Mouse (Mus musculus) neural tube, embryonic 13.5 days (tissue): ENCODE results near the gene Bdh2. TPM values are rescaled to one million over a fixed set of nuclear protein-coding genes. Genes with fewer than 3 reads are reported as not detected.

Experiments used
- ATAC-seq: fragments of 200-750 bp; cut with Nextera tagmentation; 2 replicates; pipeline ENCODE4 v1.8.0; 2017; ENCODE audit warnings: low read depth, mild to moderate bottlenecking, moderate TSS enrichment, moderate library complexity
- H3K27ac ChIP-seq: fragments of 300-500 bp; sonication (generic); replicated peaks from 2 replicates; pipeline ENCODE4 v1.5.1; 2015; ENCODE audit warnings: moderate library complexity, mild to moderate bottlenecking, inconsistent platforms
- H3K27me3 ChIP-seq: fragments of 300-500 bp; sonication (generic); 2 replicates; pipeline ENCODE4 v1.6.1; 2015; ENCODE audit warnings: mild to moderate bottlenecking, inconsistent platforms
- H3K36me3 ChIP-seq: fragments of 300-500 bp; sonication (generic); 2 replicates; pipeline ENCODE4 v1.6.1; 2015; ENCODE audit warnings: mild to moderate bottlenecking, inconsistent platforms
- H3K4me1 ChIP-seq: fragments of 300-500 bp; sonication (generic); replicated peaks from 2 replicates; pipeline ENCODE4 v1.6.1; 2015; ENCODE audit warnings: inconsistent platforms
- H3K4me2 ChIP-seq: fragments of 300-500 bp; sonication (generic); 2 replicates; pipeline ENCODE4 v1.6.1; 2015; ENCODE audit warnings: inconsistent platforms, mild to moderate bottlenecking, moderate library complexity
- H3K4me3 ChIP-seq: fragments of 300-500 bp; sonication (generic); 2 replicates; pipeline ENCODE4 v1.5.1; 2015; ENCODE audit warnings: mild to moderate bottlenecking, inconsistent platforms
- H3K9ac ChIP-seq: fragments of 300-500 bp; sonication (generic); 2 replicates; pipeline ENCODE4 v1.6.1; 2015; ENCODE audit warnings: moderate library complexity, mild to moderate bottlenecking, inconsistent platforms
- H3K9me3 ChIP-seq: fragments of 300-500 bp; sonication (generic); 2 replicates; pipeline ENCODE4 v1.6.1; 2016; ENCODE audit warnings: inconsistent platforms
- WGBS: fragments of 180-500 bp; shearing (Covaris S2); methylation state at CpG from one replicate; pipeline ENCODE4 v1.1.7; 2015; 5-methylcytosine and 5-hydroxymethylcytosine counted together
- polyA plus RNA-seq: library from polyadenylated mRNA; unstranded; fragments of >200 nt; fragmentation: Nextera tagmentation; extraction: Ambion mirVana; gene quantifications from 2 replicates; pipeline ENCODE4 v1.2.1, GENCODE M21; 2015

Bdh2 gene
- polyA plus RNA-seq, 1 experiment from 2014 or later = 3.5 TPM

DNA sequence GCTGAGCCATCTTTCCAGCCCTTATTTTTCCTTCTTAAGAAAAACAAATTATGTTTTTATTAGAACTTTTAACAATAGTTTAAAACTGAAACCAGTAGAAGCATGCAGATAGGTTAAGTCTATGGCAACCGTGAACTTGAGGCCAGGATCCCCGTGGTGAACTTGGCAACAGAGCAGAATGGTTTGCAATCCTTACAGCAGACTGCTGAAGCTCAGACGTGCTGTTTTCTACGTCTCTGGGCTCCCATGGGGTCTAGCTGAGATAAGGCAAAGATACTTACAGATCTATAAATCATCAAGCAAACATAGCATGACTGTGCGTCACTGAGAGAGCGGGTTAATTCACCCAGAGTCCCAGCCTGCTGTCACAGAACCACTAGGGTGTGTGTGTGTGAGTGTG is 19.1 kb downstream of the Bdh2 start:
- H3K27ac ChIP-seq = no peak overlapping the region

DNA sequence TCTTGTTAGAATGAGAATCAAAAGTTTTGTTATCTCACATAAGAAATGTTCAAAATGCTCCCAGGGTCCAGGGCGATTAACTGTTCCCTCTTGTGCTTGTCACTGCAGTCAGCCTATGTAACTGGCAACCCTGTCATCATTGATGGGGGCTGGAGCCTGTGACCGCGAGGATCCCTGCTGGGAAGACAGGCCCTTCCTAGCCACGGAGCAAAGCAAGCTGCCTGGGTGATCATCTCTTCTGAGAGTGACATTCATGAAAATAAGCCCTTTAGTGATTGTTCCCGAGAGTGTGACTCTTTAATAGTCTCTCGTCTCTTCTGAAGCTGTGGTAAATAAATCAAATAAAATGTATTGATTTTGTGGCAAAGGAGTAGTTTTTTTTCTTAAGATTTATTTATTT is 23.0 kb downstream of the Bdh2 start:
- H3K36me3 ChIP-seq = no peaks in the 10 kb centered on the region
- no peak overlapping the region for H3K4me3 ChIP-seq
- peaks cover 5% of the 10 kb centered on the region; the same call in 1 of the 2 replicates for H3K27me3 ChIP-seq
- ATAC-seq = no peak
- no peak overlapping the region for H3K27ac ChIP-seq
- H3K9ac ChIP-seq = no peak overlapping the region
- H3K4me1 ChIP-seq = peaks cover 14% of the 10 kb centered on the region; the same call in 1 of the 2 replicates
- no peak overlapping the region for H3K4me2 ChIP-seq
- WGBS = 11% methylated on average over 6 of the region's 6 CpGs
- no peaks in the 10 kb centered on the region for H3K9me3 ChIP-seq

More for the DNA sequence above, 19.1 kb downstream of the Bdh2 start:
- Histone ChIP-seq H3K27me3 (no peaks in the 10 kb centered on the region), H3K4me2 (no peak overlapping the region), H3K4me1 (peaks cover 3% of the 10 kb centered on the region; the same call in 1 of the 2 replicates), H3K9me3 (no peaks in the 10 kb centered on the region), H3K9ac (no peak overlapping the region), H3K36me3 (no peaks in the 10 kb centered on the region), H3K4me3 (no peak overlapping the region)
- no peak for ATAC-seq
- 46% methylated on average over 6 of the region's 6 CpGs for WGBS

DNA sequence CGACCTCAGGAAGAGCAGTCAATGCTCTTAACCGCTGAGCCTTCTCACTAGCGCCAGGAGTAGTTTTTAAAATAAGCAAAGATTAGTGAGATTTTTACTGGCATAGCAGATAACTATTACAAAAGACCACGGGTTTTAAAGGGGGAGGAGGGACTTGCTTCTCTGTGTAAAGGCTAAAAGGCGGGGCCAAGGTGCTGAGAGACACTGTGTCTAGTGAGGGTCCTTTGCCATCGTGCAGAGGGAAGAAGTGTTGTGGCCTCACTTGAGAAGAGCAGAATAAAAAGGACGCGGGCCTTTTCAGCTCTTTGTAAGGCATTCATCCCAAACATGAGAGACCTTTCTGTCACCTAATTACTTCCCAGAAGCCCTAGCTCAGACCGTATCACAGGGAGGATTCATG is 23.5 kb downstream of the Bdh2 start:
- no peaks in the 10 kb centered on the region for H3K36me3 ChIP-seq
- 15% methylated on average over 9 of the region's 9 CpGs for WGBS
- no peak overlapping the region for H3K9ac ChIP-seq
- H3K4me1 ChIP-seq = peaks cover 14% of the 10 kb centered on the region; the same call in 1 of the 2 replicates
- no peaks in the 10 kb centered on the region for H3K9me3 ChIP-seq
- peaks cover 5% of the 10 kb centered on the region; the same call in 1 of the 2 replicates for H3K27me3 ChIP-seq
- H3K27ac ChIP-seq = no peak overlapping the region
- no peak overlapping the region for H3K4me2 ChIP-seq
- ATAC-seq = no peak
- no peak overlapping the region for H3K4me3 ChIP-seq

DNA sequence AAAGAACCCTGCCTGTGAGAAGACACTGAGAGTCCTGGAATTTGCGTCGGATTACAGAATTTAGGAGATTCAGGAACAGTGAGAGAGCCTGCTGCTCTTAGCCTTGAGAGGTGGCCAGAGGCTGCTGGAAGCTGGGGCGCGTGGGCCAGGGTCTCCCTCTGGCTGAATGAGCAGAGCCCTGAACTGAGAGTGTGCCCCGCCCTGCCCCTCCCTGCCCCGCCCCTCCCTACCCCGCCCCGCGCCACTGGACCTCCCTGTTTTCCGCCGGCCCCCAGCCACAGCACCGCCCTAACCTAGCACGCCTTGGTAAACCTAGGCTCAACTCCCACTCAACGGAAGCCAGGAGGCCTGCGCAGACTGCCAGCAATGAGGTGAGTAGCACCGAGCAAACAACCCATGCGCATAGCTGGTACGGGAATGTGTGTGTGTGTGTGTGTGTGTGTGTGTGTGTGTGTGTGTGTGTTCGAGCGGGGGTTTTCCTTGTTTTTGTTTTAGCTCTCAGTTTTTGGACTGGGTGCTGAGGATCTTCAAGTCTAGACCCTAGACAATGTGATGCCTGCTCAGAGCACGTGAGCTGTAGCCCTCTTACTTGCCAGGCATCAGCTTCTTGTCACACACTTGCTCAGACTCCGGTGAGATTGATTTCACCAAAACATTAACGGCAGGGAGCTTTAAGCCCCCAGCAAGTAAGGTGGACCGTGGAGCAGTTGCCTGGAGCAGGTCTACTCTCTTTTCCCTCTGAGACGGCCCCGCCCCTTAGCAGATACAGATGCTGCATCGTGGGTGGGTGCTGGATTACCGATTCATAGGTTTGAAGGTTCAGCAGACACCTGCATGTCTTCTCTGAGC is 26.6 kb downstream of the Bdh2 start, which contains the start of gene Slc9b2:
Gene Slc9b2 (plus strand): TSS at position 290 of the 849 bp plus-strand sequence.
- H3K27me3 ChIP-seq = peaks cover 5% of the 10 kb centered on the region; the same call in 1 of the 2 replicates
- WGBS = 11% methylated on average over 28 of the region's 28 CpGs
- peak within 1 kb of the TSS; percentile 60 for H3K9ac ChIP-seq
- peak within 1 kb of the TSS; percentile 33 for H3K4me3 ChIP-seq
- peaks cover 14% of the 10 kb centered on the region; the same call in 1 of the 2 replicates for H3K4me1 ChIP-seq
- H3K4me2 ChIP-seq = peak within 1 kb of the TSS; percentile 63
- H3K36me3 ChIP-seq = no peaks in the 10 kb centered on the region
- peak; percentile 84 for ATAC-seq
- H3K9me3 ChIP-seq = no peaks in the 10 kb centered on the region
- H3K27ac ChIP-seq = no peak within 1 kb of the TSS

DNA sequence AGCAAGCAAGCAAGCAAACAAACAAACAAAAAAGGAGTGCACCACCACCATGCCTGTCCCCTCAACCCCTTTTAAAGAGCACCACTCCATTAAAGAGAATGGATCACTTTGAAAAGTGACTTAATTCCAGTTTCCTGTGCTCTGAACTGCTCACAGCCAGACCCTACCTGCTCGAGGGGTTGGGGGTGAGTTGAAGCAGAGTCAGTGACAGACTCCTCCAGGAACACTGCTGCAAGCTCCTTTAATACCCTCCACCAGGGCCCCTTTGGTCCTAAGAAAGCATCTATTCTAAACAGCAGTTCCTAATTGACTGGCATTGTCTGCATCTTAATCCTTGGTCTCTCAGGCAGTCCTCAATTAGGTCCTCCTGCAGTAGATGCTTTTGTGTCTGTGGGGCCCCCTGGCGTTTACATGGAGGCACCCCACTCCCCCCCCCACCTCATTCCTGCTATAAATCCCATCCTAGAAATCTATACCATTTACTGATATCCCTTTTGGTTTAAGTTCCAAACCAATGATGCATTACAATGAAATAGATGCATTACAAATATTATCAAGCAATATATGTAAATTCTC is 32.0 kb downstream of the Bdh2 start:
- ATAC-seq = no peak
- Histone ChIP-seq H3K36me3 (no peaks in the 10 kb centered on the region), H3K4me2 (no peak overlapping the region), H3K9me3 (no peaks in the 10 kb centered on the region), H3K9ac (no peak overlapping the region), H3K27ac (no peak overlapping the region), H3K4me3 (no peak overlapping the region), H3K4me1 (0 out of 2 replicates have a peak, but pooled peaks cover 2% of the 10 kb centered on the region), H3K27me3 (no peaks in the 10 kb centered on the region)
- 26% methylated on average over 2 of the region's 2 CpGs for WGBS

DNA sequence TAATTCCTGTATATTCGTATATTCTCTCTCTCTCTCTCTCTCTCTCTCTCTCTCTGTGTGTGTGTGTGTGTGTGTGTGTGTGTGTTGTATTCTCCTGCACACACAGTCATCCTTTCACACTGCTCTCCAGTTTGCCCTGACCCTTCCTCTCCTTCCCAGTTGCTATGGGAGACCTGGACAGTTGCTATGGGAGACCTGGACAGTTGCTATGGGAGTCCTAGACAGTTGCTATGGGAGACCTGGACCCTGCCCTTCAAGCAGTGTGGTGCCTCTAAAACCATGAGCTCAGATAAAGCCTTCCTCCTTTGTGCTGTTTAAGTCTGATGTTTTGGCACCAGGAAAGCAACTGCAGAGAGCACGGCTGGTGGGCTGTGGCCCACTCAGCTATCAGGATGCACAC is 32.7 kb downstream of the Bdh2 start:
- no peaks in the 10 kb centered on the region for H3K4me1 ChIP-seq
- ATAC-seq = no peak
- H3K36me3 ChIP-seq = no peaks in the 10 kb centered on the region
- 49% methylated on average over 2 of the region's 2 CpGs for WGBS
- no peak overlapping the region for H3K27ac ChIP-seq
- no peak overlapping the region for H3K9ac ChIP-seq
- no peaks in the 10 kb centered on the region for H3K27me3 ChIP-seq
- no peaks in the 10 kb centered on the region for H3K9me3 ChIP-seq
- H3K4me3 ChIP-seq = no peak overlapping the region
- H3K4me2 ChIP-seq = no peak overlapping the region

DNA sequence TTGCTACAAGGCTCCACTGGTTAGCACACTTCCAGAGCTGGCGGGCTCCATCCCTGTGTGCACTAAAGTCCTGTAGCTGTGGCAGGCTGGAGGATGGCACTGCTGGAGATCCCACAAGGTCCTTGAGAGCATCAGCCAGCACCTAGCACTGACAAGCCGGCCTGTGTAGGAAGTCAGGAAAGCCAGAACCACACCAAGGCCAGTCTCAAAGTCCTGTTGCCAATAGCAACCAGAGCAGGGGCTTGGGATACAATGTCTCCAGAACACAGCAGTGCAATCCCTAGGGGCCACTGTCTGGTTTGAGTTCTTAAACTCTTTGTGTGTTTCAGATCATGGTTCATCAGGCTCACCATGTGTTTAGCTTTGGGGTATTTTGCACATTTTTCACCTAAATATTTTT is 33.8 kb downstream of the Bdh2 start:
- no peak for ATAC-seq
- no peaks in the 10 kb centered on the region for H3K27me3 ChIP-seq
- WGBS = 71% methylated on average over 2 of the region's 2 CpGs

DNA sequence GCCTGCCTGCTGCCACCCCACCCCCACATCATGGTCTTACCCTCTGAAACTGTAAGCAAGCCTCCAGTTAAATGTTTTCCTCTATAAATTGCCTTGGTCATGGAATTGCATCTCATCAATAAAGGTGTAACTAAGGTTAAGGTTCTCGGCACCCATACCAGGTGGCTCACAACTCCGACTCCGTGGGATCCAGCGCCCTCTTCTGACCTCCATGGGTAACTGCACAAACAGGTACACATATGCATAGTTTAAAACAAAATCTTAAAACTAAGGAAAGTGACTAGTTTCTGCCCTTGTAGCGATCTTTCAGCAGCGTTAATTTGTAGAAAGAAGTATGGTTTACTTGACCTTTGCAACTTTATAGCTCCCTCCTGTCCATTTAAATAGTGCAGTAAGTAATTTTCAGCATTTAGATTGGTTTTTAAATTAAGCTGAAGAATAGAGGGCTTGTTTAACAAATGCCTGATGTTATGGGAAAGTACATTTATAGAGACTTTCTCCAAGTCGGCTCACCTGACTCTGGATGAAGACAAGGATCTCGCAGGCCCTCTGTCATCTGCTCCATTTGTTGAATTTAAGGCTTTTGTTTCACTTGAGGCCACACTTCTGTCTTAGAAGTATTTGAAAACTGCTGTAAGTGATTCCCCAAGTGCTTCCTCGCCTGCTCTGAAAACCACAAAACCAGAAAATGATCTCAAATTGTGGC is 34.9 kb downstream of the Bdh2 start:
- no peaks in the 10 kb centered on the region for H3K27me3 ChIP-seq
- no peak overlapping the region for H3K27ac ChIP-seq
- H3K9ac ChIP-seq = no peak overlapping the region
- no peaks in the 10 kb centered on the region for H3K36me3 ChIP-seq
- ATAC-seq = no peak
- no peaks in the 10 kb centered on the region for H3K9me3 ChIP-seq
- 88% methylated on average over 9 of the region's 9 CpGs for WGBS
- H3K4me1 ChIP-seq = no peaks in the 10 kb centered on the region
- no peak overlapping the region for H3K4me3 ChIP-seq
- H3K4me2 ChIP-seq = no peak overlapping the region

More for the DNA sequence above, 33.8 kb downstream of the Bdh2 start:
- H3K4me2 ChIP-seq = no peak overlapping the region
- H3K9me3 ChIP-seq = no peaks in the 10 kb centered on the region
- H3K9ac ChIP-seq = no peak overlapping the region
- no peaks in the 10 kb centered on the region for H3K36me3 ChIP-seq
- H3K4me3 ChIP-seq = no peak overlapping the region
- no peak overlapping the region for H3K27ac ChIP-seq
- no peaks in the 10 kb centered on the region for H3K4me1 ChIP-seq

DNA sequence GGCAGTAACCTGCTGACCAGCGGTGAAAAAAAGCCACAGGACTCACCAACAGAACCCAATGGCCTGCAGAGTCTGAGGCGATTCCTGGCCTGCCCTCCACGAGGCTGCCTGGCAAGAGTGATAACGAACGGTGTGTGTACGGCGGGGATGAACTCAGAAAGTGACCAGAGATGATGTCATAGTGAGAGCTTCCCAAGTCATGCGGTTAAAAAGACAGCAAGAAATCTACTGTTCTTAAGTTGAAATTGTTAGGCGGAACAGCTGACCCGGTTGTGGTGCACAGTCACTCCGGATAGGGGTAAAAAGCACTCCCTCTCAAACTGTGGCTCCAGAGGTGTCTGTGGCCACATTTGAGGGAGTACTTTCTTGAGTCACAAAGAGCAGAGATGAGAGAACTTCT is 37.3 kb downstream of the Bdh2 start:
- H3K4me1 ChIP-seq = no peaks in the 10 kb centered on the region
- no peaks in the 10 kb centered on the region for H3K9me3 ChIP-seq
- no peak overlapping the region for H3K27ac ChIP-seq
- 82% methylated on average over 11 of the region's 11 CpGs for WGBS
- ATAC-seq = no peak
- H3K9ac ChIP-seq = no peak overlapping the region
- no peaks in the 10 kb centered on the region for H3K27me3 ChIP-seq
- H3K4me2 ChIP-seq = no peak overlapping the region
- no peaks in the 10 kb centered on the region for H3K36me3 ChIP-seq
- H3K4me3 ChIP-seq = no peak overlapping the region

DNA sequence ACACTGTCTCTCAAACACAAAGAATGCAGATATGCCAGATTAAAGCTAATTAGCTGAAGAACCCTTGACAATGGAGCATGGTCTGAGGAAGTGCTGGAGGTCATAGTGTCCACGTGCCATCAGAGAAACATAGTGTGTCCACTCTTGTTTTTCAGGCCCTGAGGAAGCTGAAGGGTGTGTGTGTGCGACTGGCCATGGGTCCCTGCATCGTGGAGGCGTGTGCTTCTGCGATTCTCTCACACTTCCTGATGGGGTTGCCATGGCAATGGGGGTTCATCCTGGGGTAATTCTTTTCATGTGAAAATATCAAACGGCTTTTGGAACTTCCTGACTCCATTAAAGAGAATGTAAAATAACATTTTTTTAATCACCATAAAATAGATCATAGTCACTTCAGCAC is 43.3 kb downstream of the Bdh2 start:
- no peak overlapping the region for H3K4me3 ChIP-seq
- WGBS = 17% methylated on average over 6 of the region's 6 CpGs
- no peak for ATAC-seq
- H3K27ac ChIP-seq = no peak overlapping the region
- H3K4me2 ChIP-seq = no peak overlapping the region
- H3K36me3 ChIP-seq = no peaks in the 10 kb centered on the region
- H3K4me1 ChIP-seq = peaks cover 4% of the 10 kb centered on the region; the same call in 1 of the 2 replicates
- no peaks in the 10 kb centered on the region for H3K27me3 ChIP-seq
- no peak overlapping the region for H3K9ac ChIP-seq
- no peaks in the 10 kb centered on the region for H3K9me3 ChIP-seq

DNA sequence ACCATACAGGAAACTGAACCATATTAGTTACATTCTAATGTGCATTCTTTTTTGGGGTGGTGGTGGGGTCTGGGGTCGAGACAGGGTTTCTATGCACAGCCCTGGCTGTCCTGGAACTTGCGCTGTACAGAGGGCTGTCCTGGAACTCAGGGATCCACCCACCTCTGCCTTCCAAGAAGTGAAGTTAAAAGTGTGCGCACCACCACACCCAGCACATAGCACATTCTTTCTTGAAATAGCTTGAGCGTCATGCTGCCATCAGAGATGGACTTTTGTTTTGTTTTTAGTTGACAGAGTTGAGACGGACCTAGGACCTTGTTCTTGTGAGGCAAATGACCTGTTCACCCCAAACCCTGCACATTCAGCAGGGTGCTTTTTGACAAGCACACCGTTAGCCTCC is 46.2 kb downstream of the Bdh2 start:
- H3K9ac ChIP-seq = no peak overlapping the region
- no peaks in the 10 kb centered on the region for H3K36me3 ChIP-seq
- H3K4me1 ChIP-seq = peaks cover 4% of the 10 kb centered on the region; the same call in 1 of the 2 replicates
- H3K27ac ChIP-seq = no peak overlapping the region
- 75% methylated on average over 6 of the region's 6 CpGs for WGBS
- no peak overlapping the region for H3K4me2 ChIP-seq
- H3K27me3 ChIP-seq = no peaks in the 10 kb centered on the region
- H3K9me3 ChIP-seq = no peaks in the 10 kb centered on the region
- no peak overlapping the region for H3K4me3 ChIP-seq
- no peak for ATAC-seq

DNA sequence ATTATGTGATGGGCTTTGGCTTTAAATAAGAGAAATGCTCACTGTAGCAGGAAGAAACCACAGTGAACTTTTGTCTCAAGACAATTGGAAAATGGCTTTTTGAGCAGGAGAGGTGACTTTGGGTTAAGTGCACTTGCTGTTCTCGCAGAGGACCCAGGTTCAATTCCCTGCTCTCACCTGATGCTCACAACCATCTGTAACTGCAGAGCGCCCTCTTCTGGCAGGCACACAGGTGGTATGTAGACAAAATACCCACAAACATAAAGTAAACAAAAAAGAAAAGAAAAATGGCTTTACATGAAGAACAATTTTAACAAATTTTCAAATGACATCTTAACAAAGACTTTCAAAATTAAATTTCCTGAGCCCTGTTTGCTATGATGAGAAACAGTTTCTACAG is 46.6 kb downstream of the Bdh2 start:
- H3K36me3 ChIP-seq = no peaks in the 10 kb centered on the region
- no peak overlapping the region for H3K27ac ChIP-seq
- H3K9me3 ChIP-seq = no peaks in the 10 kb centered on the region
- no peak overlapping the region for H3K9ac ChIP-seq
- ATAC-seq = no peak
- H3K4me1 ChIP-seq = peaks cover 4% of the 10 kb centered on the region; the same call in 1 of the 2 replicates
- no peak overlapping the region for H3K4me2 ChIP-seq
- 54% methylated on average over 2 of the region's 2 CpGs for WGBS
- H3K27me3 ChIP-seq = no peaks in the 10 kb centered on the region
- H3K4me3 ChIP-seq = no peak overlapping the region
